Mouse (Mus musculus) monocyte, adult 5-6 weeks (primary cell): ENCODE measurements around the gene Nfxl1. TPM values are rescaled to one million over a fixed set of nuclear protein-coding genes. Genes with fewer than 3 reads are reported as not detected.

ENCODE experiments used
- ATAC-seq: fragments of 153-309, 156-312 bp; replicated peaks from 2 replicates; pipeline ENCODE4 v1.8.0; 2017; ENCODE audit warnings: mild to moderate bottlenecking; ENCODE audit not compliant: low TSS enrichment, insufficient number of reproducible peaks, severe bottlenecking, poor library complexity, low FRiP score
- total RNA-seq: library from RNA; stranded (forward); fragments of 200-1000, 200-491, 200-594 nt; gene quantifications from 3 replicates; pipeline ENCODE4 v1.2.3, GENCODE M21; 2017

Gene Nfxl1
- total RNA-seq, 1 experiment from 2014 or later, result 18.8 TPM

DNA sequence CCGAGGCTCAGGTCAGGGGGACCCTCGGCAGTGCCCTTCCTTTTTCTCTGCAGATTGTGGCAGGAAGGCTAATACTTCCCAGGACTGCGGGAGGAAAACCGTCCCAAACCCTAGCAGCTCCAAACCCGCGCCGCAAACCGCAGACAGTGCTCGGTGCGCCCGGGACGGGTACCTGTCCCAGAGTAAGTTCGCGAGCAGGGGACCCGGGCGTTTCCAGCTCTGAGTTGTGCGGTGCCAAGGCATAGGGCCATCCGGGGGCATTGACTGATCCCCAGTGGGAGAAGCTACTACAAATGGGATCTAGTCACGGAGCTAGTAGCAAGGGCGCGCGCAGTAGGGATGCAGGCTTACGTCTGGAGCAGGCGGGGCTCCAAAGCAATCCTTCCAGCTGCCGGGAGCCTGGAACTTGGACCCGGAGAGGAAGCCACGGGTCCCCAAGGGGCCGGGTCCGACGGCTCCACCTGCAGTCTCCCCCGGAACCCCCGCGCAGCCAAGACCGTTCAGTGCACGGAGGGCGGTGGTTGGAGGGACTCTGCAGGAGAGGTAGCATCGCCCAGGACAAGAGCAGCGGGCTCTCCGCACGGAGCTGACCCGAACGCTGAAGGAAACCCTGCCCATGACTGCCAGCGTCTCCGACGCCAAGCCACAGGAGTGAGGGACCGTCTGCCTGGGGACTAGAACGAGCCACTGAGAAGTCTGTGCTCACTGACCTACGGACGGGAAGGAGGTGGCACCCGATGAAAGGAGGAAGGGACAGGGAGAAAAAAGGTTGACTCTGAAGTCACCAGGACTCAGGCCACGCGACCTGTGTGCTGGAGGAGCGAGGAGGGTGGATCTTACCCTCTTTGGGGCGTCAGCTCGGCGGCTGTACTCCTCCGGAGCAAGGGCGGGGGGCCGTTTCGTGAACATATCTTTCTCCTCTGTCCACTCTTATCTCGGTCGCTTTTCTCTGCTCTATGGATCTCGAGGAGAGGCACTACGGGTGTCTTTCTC lies 55.7 kb downstream of the Nfxl1 start, which contains the start of gene Corin:
TSS of gene Corin (minus strand) at position 943 of the 993 bp plus-strand sequence.
- ATAC-seq, result no peak

DNA sequence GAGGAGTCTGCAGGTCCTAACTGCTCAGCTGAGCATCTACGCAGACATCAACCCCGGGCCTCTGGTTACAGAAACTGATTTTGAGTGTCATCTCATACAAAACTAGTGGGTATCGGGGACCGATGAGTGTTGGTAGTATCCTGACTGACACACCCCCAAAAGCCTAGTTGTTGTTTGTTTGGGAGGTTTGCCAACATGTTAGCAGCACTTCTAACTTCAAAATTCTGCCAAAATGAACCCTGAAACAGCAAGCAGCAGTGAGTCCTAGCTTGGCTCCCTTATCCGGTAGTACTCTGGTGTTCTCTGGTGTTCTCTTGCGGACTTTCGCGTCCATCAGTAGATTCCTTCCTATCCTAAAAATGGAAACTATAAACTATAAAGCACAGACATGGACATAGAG lies 56.7 kb downstream of the Nfxl1 start:
- no peak for ATAC-seq

DNA sequence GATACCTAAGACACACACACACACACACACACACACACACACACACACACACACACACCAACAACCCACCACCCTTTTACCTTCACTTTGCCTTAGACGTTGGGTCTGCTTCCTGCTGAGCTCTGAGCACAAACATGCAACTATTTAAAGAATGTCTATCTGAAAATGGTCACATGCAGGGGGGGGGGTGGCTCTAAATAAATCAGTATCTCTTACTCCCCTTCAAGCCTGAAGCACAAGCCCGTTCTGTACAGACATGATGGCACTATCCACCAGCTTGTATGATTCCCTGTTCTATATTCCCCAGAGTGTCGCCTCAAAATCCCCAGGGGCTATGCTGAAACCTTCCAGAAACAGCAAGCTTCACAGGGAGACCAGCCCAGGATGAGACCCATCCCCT lies 57.7 kb downstream of the Nfxl1 start:
- no peak for ATAC-seq

DNA sequence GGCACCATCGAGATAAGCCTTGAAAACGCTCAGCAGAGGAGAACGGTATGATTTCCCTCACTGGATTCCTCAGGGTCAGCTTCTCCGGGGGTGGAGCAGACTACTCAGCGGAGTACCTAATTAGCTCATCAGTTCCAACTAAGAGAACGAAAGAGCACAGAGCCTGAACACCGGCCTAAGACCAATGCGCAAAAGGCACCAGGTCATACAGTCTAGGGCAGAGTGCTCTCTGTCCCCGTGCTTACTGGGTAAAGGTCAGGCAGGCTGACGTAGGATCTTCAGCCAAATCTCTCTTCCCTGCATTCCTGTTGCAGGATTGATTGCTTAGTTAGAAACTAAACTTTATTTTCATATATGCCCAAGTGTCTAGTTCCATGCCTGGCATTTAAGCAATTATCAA lies 61.2 kb downstream of the Nfxl1 start:
- no peak for ATAC-seq

DNA sequence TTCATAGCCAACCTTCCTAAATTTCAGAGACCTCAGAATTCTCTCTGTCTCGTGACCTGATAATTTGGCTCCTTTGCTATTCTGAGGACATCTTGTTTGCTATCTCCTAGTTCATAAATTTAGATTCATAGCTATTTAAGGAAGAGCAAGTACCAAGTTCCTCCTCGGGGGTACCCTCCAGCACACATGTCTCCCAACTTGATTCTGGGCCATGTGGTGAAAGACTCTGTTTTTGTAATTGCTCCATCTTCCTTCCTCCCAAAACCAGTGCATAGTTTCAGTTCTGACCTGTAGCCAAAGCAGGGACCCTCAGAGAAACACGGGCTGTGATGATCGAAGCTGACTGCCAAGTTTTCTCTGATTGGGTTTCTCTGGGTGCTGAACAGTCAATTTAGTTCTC lies 62.7 kb downstream of the Nfxl1 start:
- ATAC-seq, result no peak

GRCm38 (mm10) chr5:72493906-72494305 lies 65.6 kb downstream of the Nfxl1 start:
- no peak for ATAC-seq

DNA sequence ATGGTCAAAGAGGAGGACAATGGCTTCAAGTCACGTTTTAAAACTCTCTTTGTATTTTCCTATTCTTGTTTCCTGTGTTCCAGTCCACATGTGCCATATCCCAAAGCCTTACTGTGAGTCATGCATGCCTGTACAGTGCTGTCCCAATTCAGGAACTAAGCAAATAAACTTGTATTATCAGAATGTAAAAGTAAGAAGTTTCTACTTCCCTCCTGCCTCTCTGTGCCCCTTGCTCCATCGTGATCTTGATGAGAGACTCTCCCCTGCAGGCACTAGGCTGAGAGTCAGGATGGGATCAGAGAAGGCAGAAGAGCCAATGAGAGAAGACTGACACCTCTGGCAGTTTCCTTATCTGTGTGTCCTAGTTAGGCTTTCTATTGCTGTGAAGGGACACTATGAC lies 68.3 kb downstream of the Nfxl1 start:
- no peak for ATAC-seq

GRCm38 (mm10) chr5:72480456-72480855 lies 79.0 kb downstream of the Nfxl1 start:
- ATAC-seq, result no peak

DNA sequence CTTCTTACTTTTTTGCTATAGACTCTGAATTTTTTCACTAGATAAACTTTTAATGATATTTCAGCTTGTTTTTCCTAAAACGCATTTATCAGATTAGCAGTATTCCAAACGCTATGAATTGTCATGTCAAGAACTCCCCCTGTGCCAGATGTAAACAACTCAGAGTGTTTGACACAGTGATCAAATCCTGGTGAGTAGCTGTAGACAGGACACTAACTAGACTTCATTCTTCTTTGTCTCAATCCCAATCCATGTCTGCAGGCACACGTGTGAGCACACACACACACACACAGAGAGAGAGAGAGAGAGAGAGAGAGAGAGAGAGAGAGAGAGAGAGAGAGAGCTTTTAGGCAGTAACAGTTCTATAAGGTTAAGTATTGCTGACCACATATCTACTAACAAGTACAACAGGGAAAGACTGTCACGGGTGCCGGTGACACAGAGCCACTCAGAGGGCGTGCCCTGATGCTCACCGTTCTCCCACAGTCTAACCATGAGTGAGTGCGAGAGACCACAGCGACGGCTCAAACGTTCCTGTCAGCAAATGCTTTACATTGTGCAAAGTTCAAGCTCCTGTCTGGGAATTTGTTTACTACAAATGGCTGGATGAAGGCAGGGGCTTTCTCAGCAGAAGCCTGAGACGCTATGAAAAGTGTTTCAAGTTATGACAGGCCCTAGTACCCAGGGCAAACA lies 87.0 kb downstream of the Nfxl1 start:
- no peak for ATAC-seq

DNA sequence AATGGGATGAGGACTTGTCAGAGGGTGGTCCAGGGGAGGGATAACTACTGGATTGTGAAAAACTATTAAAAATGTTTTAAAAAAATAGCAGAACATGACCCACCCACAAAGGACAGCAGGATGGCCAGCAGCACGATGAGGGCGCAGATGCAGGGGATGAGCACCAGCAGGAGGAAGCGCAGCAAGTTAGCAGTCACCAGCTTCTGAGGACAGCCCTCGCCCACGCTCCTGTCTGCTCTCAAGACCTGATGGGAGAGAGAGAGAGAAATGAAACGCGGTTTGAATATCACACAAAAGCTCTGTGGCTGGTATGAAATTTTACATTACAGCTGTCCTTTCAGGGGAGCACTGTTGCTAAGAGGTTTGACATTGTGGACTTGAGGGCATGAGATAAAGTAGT lies 87.7 kb downstream of the Nfxl1 start:
- no peak for ATAC-seq

GRCm38 (mm10) chr5:72464932-72465331 lies 94.6 kb downstream of the Nfxl1 start:
- no peak for ATAC-seq

Other genes starting within 250 kb of the Nfxl1 start
- gene Corin, start 55.2 kb downstream of the Nfxl1 start, total RNA-seq, result not detected in 3 replicates
- gene Zar1, start 21.6 kb upstream of the Nfxl1 start, total RNA-seq, result not detected in 3 replicates
- not detected in 3 replicates for gene Gm5868, start 27.9 kb upstream of the Nfxl1 start, total RNA-seq
- 2.2 to 2.7 TPM (median 2.5 TPM) in 3 replicates for gene Cnga1, start 84.6 kb upstream of the Nfxl1 start, total RNA-seq
- gene Nipal1, start 88.1 kb upstream of the Nfxl1 start, total RNA-seq, result 0.96 to 4.8 TPM (median 1.4 TPM) in 3 replicates
- gene Txk, start 193.1 kb upstream of the Nfxl1 start, total RNA-seq, result 44.5 to 208 TPM (median 58.1 TPM) in 3 replicates